Mouse (Mus musculus) liver, embryonic 15.5 days (tissue): ENCODE data around the gene Slit3. TPM values are rescaled to one million over a fixed set of nuclear protein-coding genes. Genes with fewer than 3 reads are reported as not detected.

Source experiments
- ATAC-seq: fragments of 200-750 bp; cut with Nextera tagmentation; 2 replicates; pipeline ENCODE4 v1.8.0; 2017; ENCODE audit warnings: moderate number of reproducible peaks, mild to moderate bottlenecking, moderate library complexity; ENCODE audit not compliant: insufficient read depth
- H3K27ac ChIP-seq: fragments of 300-500 bp; sonication (generic); replicated peaks from 2 replicates; pipeline ENCODE4 v1.5.1; 2015; ENCODE audit warnings: mild to moderate bottlenecking, inconsistent platforms
- H3K27me3 ChIP-seq: fragments of 300-500 bp; sonication (generic); 2 replicates; pipeline ENCODE4 v1.6.1; 2015; ENCODE audit warnings: mild to moderate bottlenecking, inconsistent platforms
- H3K36me3 ChIP-seq: fragments of 300-500 bp; sonication (generic); replicated peaks from 2 replicates; pipeline ENCODE4 v1.6.1; 2015; ENCODE audit warnings: moderate library complexity, mild to moderate bottlenecking, inconsistent platforms
- H3K4me1 ChIP-seq: fragments of 300-500 bp; sonication (generic); replicated peaks from 2 replicates; pipeline ENCODE4 v1.6.1; 2015; ENCODE audit warnings: inconsistent platforms
- H3K4me2 ChIP-seq: fragments of 300-500 bp; sonication (generic); 2 replicates; pipeline ENCODE4 v1.6.1; 2015; ENCODE audit warnings: moderate library complexity, mild to moderate bottlenecking, inconsistent platforms
- H3K4me3 ChIP-seq: fragments of 300-500 bp; sonication (generic); replicated peaks from 2 replicates; pipeline ENCODE4 v1.5.1; 2015; ENCODE audit warnings: mild to moderate bottlenecking, inconsistent platforms
- H3K9ac ChIP-seq: fragments of 300-500 bp; sonication (generic); 2 replicates; pipeline ENCODE4 v1.6.1; 2015; ENCODE audit warnings: moderate library complexity, mild to moderate bottlenecking, inconsistent platforms
- H3K9me3 ChIP-seq: fragments of 300-500 bp; sonication (generic); replicated peaks from 2 replicates; pipeline ENCODE4 v1.6.1; 2016; ENCODE audit warnings: inconsistent platforms
- WGBS: fragments of 180-500 bp; shearing (Covaris S2); methylation state at CpG from one replicate; pipeline ENCODE4 v1.1.7; 2015; ENCODE audit warnings: mixed read lengths; ENCODE audit not compliant: insufficient replicate concordance; 5-methylcytosine and 5-hydroxymethylcytosine counted together
- polyA plus RNA-seq: library from polyadenylated mRNA; unstranded; fragments of >200 nt; fragmentation: Nextera tagmentation; extraction: Ambion mirVana; gene quantifications from 2 replicates; pipeline ENCODE4 v1.2.1, GENCODE M21; 2015

Slit3 gene
- polyA plus RNA-seq, 1 experiment from 2014 or later = 0.20 TPM

- Histone ChIP-seq H3K4me2 (no peak overlapping the region), H3K4me1 (no peaks in the 10 kb centered on the region), H3K27me3 (no peaks in the 10 kb centered on the region), H3K36me3 (no peaks in the 10 kb centered on the region), H3K27ac (no peak overlapping the region), H3K4me3 (no peak overlapping the region), H3K9me3 (no peaks in the 10 kb centered on the region), H3K9ac (no peak overlapping the region)
- ATAC-seq = no peak
- WGBS = 66% methylated on average over 6 of the region's 6 CpGs
Measured at GRCm38 (mm10) chr11:35361071-35361470, 240.0 kb downstream of the Slit3 start.

GRCm38 (mm10) chr11:35362975-35363374 is 242.0 kb downstream of the Slit3 start:
- Histone ChIP-seq H3K4me1 (no peaks in the 10 kb centered on the region), H3K9ac (no peak overlapping the region), H3K4me3 (no peak overlapping the region), H3K4me2 (no peak overlapping the region), H3K36me3 (no peaks in the 10 kb centered on the region), H3K27ac (no peak overlapping the region), H3K9me3 (no peaks in the 10 kb centered on the region), H3K27me3 (no peaks in the 10 kb centered on the region)
- WGBS = 50% methylated on average over 4 of the region's 4 CpGs
- ATAC-seq = no peak

- Histone ChIP-seq H3K9me3 (no peaks in the 10 kb centered on the region), H3K4me2 (no peak overlapping the region), H3K27me3 (no peaks in the 10 kb centered on the region), H3K4me1 (no peaks in the 10 kb centered on the region), H3K36me3 (no peaks in the 10 kb centered on the region), H3K27ac (no peak overlapping the region), H3K4me3 (no peak overlapping the region), H3K9ac (no peak overlapping the region)
- no peak for ATAC-seq
- WGBS = 58% methylated on average over 10 of the region's 10 CpGs
Measured at GRCm38 (mm10) chr11:35364469-35364868, 243.4 kb downstream of the Slit3 start.

DNA sequence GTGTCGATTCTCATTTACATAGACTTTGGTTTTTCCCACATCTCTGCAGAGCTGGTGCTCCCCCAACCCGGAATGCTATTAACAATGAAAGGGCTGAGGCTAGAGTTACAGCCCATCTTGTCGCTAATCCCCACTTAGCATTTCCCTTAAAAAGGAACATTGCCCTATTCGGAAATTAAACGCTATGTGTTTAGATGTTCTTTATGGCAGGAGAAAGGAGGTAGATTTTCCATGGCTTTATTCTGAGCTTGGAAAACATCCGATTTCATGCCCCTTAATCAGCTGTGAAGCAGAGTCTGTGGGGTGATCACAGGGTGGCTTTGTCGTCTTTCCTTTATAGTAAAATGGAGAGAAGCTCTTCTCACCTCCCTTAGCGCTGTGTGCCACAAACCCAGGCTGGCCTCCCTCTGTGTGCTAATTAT is 244.5 kb downstream of the Slit3 start:
- ATAC-seq = no peak
- 24% methylated on average over 8 of the region's 8 CpGs for WGBS
- Histone ChIP-seq H3K4me1 (no peaks in the 10 kb centered on the region), H3K27me3 (no peaks in the 10 kb centered on the region), H3K27ac (no peak overlapping the region), H3K9me3 (no peaks in the 10 kb centered on the region), H3K36me3 (no peaks in the 10 kb centered on the region), H3K9ac (no peak overlapping the region), H3K4me3 (no peak overlapping the region), H3K4me2 (no peak overlapping the region)

DNA sequence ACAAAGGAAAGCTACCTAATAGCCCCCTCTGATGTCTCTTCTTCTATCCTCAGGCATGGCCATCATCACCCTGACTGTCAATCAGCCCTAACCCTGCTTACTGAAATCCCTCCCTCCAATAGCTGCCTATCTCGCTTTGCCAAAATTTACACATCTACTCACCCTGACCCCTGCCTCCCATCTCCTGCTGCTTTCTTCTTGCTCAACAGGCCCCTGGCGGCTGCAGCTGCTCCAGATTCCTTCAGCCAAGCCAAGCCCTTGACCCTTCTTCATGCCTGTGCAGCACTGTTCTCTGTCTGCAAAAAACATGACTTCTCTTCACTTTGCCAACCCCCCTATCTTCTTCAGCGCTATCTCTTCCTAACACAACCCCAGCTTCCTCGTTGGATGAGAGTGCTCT is 245.6 kb downstream of the Slit3 start:
- Histone ChIP-seq H3K36me3 (no peaks in the 10 kb centered on the region), H3K4me1 (no peaks in the 10 kb centered on the region)

GRCm38 (mm10) chr11:35367248-35367647 is 246.2 kb downstream of the Slit3 start:
- H3K4me1 ChIP-seq = no peaks in the 10 kb centered on the region
- 65% methylated on average over 4 of the region's 4 CpGs for WGBS
- no peaks in the 10 kb centered on the region for H3K36me3 ChIP-seq
- H3K9me3 ChIP-seq = no peaks in the 10 kb centered on the region
- H3K4me2 ChIP-seq = no peak overlapping the region
- no peak overlapping the region for H3K4me3 ChIP-seq
- no peaks in the 10 kb centered on the region for H3K27me3 ChIP-seq
- no peak for ATAC-seq
- H3K9ac ChIP-seq = no peak overlapping the region
- H3K27ac ChIP-seq = no peak overlapping the region

More for the DNA sequence above, 245.6 kb downstream of the Slit3 start:
- Histone ChIP-seq H3K9ac (no peak overlapping the region), H3K27me3 (no peaks in the 10 kb centered on the region), H3K4me3 (no peak overlapping the region), H3K4me2 (no peak overlapping the region), H3K27ac (no peak overlapping the region), H3K9me3 (no peaks in the 10 kb centered on the region)
- no peak for ATAC-seq
- 45% methylated on average over 4 of the region's 4 CpGs for WGBS

- no peak for ATAC-seq
- Histone ChIP-seq H3K4me3 (no peak overlapping the region), H3K4me1 (no peaks in the 10 kb centered on the region), H3K36me3 (no peaks in the 10 kb centered on the region), H3K9me3 (no peaks in the 10 kb centered on the region), H3K4me2 (no peak overlapping the region), H3K27me3 (no peaks in the 10 kb centered on the region), H3K9ac (no peak overlapping the region), H3K27ac (no peak overlapping the region)
- WGBS = 39% methylated on average over 7 of the region's 7 CpGs
Measured at GRCm38 (mm10) chr11:35369964-35370363, 248.9 kb downstream of the Slit3 start.

GRCm38 (mm10) chr11:35370705-35371104 is 249.7 kb downstream of the Slit3 start:
- no peak overlapping the region for H3K9ac ChIP-seq
- H3K27ac ChIP-seq = no peak overlapping the region
- no peak for ATAC-seq
- H3K36me3 ChIP-seq = no peaks in the 10 kb centered on the region
- no peak overlapping the region for H3K4me3 ChIP-seq
- no peaks in the 10 kb centered on the region for H3K27me3 ChIP-seq
- no peaks in the 10 kb centered on the region for H3K9me3 ChIP-seq
- WGBS = 23% methylated on average over 5 of the region's 5 CpGs
- H3K4me2 ChIP-seq = no peak overlapping the region
- no peaks in the 10 kb centered on the region for H3K4me1 ChIP-seq

GRCm38 (mm10) chr11:35372410-35372809 is 251.4 kb downstream of the Slit3 start:
- no peaks in the 10 kb centered on the region for H3K27me3 ChIP-seq
- 60% methylated on average over 3 of the region's 3 CpGs for WGBS

GRCm38 (mm10) chr11:35375072-35375471 is 254.0 kb downstream of the Slit3 start:
- H3K4me1 ChIP-seq = no peaks in the 10 kb centered on the region
- 58% methylated on average over 4 of the region's 4 CpGs for WGBS
- H3K4me2 ChIP-seq = no peak overlapping the region
- no peak overlapping the region for H3K9ac ChIP-seq
- H3K27ac ChIP-seq = no peak overlapping the region
- no peaks in the 10 kb centered on the region for H3K27me3 ChIP-seq
- H3K9me3 ChIP-seq = no peaks in the 10 kb centered on the region
- H3K36me3 ChIP-seq = no peaks in the 10 kb centered on the region
- no peak overlapping the region for H3K4me3 ChIP-seq
- no peak for ATAC-seq

More at GRCm38 (mm10) chr11:35372410-35372809, 251.4 kb downstream of the Slit3 start:
- Histone ChIP-seq H3K36me3 (no peaks in the 10 kb centered on the region), H3K4me2 (no peak overlapping the region), H3K4me1 (no peaks in the 10 kb centered on the region), H3K9me3 (no peaks in the 10 kb centered on the region), H3K27ac (no peak overlapping the region), H3K4me3 (no peak overlapping the region), H3K9ac (no peak overlapping the region)
- ATAC-seq = no peak

DNA sequence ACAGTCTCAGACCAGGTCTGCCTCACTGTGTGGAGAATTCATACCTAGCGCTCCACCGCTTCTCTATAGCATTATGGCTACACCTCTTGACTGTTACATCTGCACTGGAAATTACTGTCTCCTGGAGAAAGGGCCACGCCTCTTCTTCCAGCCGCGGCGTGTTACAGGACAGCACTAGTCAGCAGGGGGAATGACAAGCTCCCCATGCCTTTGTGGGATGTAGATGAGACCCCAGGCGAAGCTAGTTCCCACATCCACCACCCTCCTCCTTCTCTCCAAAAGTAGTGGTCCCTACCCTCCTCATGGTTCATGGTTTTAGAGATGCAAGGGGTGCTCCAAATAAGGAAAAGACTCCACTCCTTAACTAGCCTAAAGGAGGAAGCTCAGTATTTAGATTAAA is 257.8 kb downstream of the Slit3 start:
- H3K9me3 ChIP-seq = no peaks in the 10 kb centered on the region
- no peak overlapping the region for H3K4me2 ChIP-seq
- WGBS = 64% methylated on average over 7 of the region's 7 CpGs
- H3K4me3 ChIP-seq = no peak overlapping the region
- no peak overlapping the region for H3K9ac ChIP-seq
- no peaks in the 10 kb centered on the region for H3K27me3 ChIP-seq
- no peak for ATAC-seq
- no peak overlapping the region for H3K27ac ChIP-seq
- H3K4me1 ChIP-seq = no peaks in the 10 kb centered on the region
- no peaks in the 10 kb centered on the region for H3K36me3 ChIP-seq

DNA sequence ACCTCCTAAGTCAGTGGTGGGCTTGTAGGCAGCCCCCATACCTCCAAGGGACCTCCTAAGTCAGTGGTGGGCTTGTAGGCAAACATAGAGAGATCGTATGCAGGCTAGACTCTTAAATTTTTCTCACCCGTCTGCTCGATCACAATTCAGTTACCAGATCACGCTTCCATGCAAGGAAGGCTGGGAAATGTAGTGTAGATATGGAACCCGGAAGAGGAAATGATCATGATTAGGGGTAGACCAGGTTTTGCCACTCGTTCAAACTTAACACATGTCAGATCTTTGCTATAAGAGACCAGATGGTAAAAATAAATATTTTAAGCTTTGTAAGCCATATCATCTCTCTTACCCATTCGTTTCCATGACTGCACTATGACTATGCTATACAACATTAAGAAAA is 258.4 kb downstream of the Slit3 start:
- no peak overlapping the region for H3K4me3 ChIP-seq
- H3K27me3 ChIP-seq = no peaks in the 10 kb centered on the region
- H3K4me2 ChIP-seq = no peak overlapping the region
- H3K9ac ChIP-seq = no peak overlapping the region
- H3K27ac ChIP-seq = no peak overlapping the region
- no peak for ATAC-seq
- no peaks in the 10 kb centered on the region for H3K9me3 ChIP-seq
- no peaks in the 10 kb centered on the region for H3K36me3 ChIP-seq
- 64% methylated on average over 7 of the region's 7 CpGs for WGBS
- H3K4me1 ChIP-seq = no peaks in the 10 kb centered on the region
